Mouse (Mus musculus) right cerebral cortex, postnatal 14 days (tissue): ENCODE measurements around the gene Spats2.

Experiments
- DNase-seq: peaks from one replicate; pipeline ENCODE4 v3.0.0; 2022

Gene Spats2

GRCm38 (mm10) chr15:99098493-99098861 is 27.2 kb upstream of the Spats2 start:
- no peak for DNase-seq

GRCm38 (mm10) chr15:99099139-99099556 is 26.6 kb upstream of the Spats2 start:
- DNase-seq: peak; percentile 65

GRCm38 (mm10) chr15:99099984-99100383 is 25.7 kb upstream of the Spats2 start:
- DNase-seq: no peak

GRCm38 (mm10) chr15:99105238-99105637 is 20.5 kb upstream of the Spats2 start:
- no peak for DNase-seq

- DNase-seq: no peak
Measured at GRCm38 (mm10) chr15:99107866-99108265, 17.9 kb upstream of the Spats2 start.

GRCm38 (mm10) chr15:99111139-99111538 is 14.6 kb upstream of the Spats2 start:
- no peak for DNase-seq

GRCm38 (mm10) chr15:99111809-99112208 is 13.9 kb upstream of the Spats2 start:
- DNase-seq: no peak

GRCm38 (mm10) chr15:99112843-99113395 is 12.8 kb upstream of the Spats2 start:
- no peak for DNase-seq

DNA sequence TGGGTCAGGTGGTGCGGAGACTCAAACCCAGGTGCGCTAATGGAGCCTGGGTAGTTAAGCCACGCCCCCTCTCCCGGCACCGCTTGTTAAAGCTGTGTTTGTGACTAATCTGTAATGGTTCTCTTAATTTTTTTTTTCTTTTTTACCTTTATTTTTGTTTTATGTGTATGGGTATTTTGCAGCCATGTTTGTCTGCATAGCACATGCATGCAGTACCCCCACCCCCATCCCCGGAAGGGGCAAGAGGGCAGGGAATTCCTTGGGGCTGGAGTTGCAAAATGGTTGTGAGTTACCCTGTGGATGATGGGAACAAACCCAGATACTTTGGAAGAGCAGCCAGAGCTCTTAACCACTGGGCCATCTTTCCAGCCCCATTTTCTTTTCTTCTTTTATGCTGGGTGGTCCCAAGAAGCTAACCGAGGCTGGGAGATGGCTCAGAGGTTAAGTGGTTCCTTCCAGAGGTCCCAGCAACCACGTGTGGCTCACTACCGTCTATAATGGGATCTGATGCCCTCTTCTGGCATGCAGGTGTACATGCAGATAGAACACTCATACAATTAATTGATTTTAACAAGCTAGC is 12.2 kb upstream of the Spats2 start:
- no peak for DNase-seq

DNA sequence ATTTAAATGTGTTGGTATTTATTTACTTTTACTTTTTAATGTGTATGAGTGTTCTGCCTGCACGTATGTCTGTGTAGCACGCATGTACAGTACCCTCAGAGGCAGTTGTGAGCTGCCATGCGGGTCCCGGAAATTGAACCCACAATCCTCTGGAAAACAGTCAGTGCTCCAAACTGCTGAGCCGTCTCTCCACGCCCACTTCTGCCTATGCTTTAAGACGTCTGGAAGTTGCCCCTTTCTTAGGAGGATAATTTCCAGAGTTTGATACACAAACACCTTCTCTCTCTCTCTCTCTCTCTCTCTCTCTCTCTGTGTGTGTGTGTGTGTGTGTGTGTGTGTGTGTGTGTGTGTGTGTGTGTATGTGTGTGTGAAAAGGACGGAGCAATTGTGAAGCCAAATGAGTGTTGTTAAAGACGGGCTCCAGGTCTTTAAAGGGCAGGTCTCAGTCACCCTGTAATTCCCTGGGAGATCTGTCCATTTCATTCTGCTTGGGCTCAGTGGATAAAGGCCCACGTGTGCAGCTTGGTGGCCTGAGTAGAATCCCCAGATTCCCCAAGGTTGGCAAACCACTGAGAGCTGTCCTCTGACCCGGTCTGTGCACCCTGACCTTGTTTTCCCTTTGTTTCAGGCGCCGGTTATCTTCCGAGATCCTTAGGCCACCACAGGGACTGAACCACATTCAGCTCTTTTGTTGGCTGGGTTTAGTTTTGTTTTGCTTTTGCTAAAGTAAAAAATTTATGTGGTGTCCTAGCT is 11.2 kb upstream of the Spats2 start:
- no peak for DNase-seq

DNA sequence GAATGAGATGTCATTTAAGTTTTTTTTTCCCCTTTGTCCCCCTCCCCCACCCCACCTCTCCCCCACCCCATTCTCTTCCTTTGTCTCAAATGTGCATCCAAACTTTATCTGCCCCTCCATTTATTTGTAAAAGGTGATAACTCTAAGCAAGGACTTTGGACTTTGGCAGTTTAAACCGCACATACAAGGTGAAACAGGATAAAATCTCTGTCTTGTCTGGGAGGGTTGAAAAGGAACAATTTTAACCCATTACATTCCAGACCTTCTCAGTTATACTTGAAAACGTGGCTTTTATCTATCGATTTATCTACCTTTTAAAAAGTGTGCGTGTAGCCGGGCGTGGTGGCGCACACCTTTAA is 10.7 kb upstream of the Spats2 start:
- no peak for DNase-seq

DNA sequence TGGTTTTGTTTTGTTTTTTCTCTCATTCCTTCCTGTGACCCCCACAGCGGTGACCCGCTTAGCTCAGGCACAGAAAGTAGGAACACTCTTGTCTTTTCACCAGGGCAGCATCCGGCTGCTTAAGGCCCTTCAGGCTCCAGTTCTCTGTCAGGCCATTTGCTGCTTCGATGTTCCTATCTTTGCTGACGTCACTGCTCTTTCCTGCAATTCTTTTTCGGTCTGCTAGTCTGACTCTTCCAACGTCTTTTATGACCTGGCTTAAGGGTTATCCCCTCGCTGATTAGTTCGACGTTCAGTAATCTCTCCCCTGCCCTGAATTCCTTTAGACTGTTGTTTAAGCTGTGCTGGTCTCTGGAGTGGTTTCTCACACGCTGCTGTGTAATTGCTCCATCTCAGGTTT is 9.2 kb upstream of the Spats2 start:
- no peak for DNase-seq

GRCm38 (mm10) chr15:99120814-99121213 is 4.9 kb upstream of the Spats2 start:
- no peak for DNase-seq

GRCm38 (mm10) chr15:99122642-99123041 is 3.1 kb upstream of the Spats2 start:
- no peak for DNase-seq

DNA sequence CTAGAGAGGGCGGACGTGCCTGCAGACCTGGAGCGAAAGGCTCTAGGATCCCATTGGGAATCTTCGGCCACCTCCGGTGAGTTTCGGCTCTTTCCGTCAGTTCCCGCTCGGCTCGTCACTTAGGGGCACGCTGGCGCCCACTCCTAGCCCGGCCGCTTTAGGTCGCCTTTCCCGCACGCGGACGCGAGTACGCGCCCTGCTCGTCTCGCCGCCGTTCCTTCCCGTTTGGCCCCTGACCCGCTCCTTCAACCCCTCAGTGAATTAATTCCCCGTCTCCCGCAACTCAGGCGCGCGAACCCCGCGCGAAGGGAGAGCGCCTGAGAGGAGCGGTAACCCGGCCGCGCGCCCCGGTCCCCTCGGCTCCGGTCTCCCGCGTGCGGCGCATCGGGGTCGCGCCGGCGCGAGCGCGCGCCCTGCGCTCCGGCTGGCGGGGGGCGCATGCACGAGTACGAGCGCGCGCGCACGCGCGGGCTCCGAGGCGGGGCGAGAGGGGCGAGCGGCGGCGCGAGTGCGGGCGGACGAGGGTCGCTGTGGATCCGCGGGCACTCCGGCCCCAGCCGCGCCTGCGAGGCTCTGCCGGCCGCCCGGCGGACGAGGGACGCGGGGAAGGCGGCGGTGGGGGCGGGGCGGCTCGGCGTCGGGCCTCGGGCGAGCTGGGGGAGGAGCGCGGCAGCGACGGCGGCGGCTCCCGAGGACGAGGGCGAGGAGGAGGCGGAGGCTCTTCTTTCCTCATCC is 532 bp downstream of the Spats2 start:
- DNase-seq: peak; percentile 89

DNA sequence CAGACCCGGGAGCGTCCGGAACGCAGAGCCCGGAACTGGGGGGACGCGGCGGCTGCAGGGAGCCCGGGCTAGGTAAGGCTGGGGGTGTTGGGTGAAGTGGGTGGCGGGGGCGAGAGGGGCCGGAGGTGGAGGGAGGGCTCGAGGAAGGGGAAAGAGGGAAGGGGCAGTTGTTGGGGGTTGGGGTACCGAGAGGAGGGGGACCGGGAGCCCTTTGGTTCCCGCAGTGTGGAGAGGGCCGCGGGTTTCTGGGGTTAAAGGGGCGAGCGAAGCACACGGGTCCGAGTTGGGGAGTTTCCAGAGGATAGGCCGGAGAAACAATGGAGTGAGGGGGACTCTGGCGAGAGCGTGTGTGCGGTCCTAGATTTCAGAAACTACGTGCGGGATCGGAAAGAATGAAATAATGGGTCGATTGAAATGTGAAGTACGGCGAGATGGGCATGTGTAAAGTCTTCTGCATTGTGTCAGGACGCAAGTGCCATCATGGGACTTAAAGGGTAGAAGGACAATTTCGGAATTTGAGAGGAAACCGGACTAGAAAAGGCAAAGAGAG is 1.2 kb downstream of the Spats2 start:
- no peak for DNase-seq

DNA sequence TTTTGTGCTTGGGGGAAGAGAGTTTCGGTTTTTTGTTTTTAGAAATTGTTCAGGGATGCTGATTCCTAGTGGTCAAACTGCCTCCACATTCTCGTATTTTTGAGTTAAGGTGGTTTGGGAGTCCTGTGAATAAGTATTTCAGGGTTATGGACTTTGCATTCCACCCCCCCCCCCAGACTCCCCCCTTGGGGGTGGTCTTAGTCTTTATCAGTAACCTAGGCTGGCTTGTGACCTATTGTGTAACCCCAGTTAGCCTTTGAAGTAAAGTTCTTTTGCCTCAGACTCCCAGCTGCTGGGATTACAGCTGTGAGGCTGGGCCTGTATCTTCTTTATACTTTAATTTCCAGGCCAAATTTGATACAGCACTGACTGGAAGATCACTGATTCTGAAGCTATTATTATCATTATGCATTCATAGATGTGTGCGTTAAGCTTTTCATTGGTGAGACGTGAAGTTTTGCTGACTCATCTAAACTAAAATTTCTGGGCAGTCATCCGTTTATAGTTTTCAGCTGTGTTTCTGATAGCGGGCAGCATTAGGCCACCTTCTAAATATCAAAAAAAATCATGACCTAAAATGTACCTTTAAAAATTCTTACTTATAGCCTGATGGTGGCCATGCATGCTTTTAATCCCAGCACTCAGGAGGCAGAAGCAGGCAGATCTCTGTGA is 2.3 kb downstream of the Spats2 start:
- DNase-seq: no peak

DNA sequence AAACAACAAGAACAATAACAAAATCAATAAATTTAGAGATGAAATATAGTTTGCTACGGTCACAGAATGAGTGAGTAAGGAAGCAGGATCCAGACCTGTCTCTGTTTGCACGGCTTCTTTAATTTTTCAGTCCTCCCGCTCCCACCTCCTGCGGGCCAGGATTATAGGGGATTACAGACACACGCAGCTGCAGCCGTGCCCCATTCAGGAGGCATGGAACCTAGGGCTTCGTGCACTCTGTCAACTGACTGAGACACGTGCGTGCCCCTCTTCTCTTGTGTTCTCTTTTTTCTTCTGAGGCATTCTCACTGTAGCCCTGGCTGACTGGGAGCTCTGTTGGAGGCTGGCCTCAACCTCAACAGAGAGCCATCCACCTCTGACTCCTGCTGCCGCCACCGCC is 3.7 kb downstream of the Spats2 start:
- DNase-seq: no peak

DNA sequence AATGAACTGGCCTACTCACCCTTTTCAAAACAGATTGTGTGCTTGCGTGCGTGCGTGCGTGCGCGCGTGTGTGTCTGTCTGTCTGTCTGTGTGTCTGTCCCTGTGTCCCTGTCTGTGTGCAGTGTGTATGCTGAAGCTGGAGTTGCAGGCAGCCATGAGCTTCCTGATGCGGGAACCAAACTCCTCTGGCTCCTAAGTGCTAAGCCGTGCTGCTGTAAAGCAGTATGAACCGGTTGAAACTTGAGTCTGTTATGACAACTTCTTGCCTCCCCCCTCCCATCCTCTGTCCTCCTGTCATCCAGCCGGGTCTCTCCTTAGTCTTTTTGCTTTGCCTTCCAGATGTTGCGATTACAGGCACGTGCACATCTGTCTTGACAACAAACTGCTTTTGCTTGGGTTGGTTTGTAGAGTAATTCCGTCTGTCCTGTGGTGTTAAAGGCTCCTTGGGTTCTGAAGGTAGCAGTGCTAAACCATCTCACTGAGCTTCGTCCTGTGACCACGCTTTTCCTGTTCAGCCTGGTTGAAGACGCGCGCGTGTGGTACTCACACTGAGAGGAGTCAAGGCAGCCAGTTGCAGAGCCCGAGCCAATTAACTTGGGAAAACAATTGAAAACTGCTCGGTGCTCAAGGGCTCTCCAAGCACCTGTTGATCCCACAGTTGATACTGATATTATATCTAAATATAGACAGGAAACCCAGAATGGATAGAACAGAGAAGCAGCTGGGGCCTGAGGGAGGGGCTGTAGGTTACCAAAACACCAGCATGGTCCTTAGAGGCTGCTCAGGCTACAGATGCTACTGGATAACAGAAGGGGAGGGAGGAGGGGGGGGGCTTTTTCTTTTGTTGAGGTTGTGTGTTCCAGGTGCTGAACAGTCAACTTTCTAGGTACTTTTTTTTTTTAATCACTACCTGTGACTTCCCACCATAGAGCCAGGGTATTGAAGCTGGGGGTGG is 4.5 kb downstream of the Spats2 start:
- DNase-seq: no peak

GRCm38 (mm10) chr15:99138389-99138788 is 12.7 kb downstream of the Spats2 start:
- no peak for DNase-seq

- peak; percentile 21 for DNase-seq
Measured at GRCm38 (mm10) chr15:99139669-99140068, 14.0 kb downstream of the Spats2 start.

DNA sequence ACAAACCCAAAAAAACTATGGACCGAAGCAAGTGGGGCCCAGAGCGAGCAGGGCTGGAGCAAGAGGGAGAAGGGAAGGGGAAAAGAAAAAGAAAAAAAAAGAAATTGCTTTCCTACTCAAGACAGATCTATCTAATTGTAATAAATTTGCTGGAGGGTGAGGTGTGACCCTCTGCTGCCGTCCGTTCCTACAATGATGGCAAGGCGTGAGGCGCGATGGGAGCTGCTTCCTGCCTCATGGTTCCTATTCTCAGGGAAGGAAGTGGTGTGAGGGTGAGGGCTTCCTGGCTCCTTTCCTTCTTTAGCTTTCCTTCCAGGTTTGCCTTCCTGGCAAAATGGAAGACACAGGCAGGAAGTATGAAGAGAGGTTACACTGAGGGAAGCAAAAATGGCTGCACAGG is 24.8 kb downstream of the Spats2 start:
- no peak for DNase-seq
